11 mouse cellular contexts compared by ENCODE assay signal in the genomic region with DNA sequence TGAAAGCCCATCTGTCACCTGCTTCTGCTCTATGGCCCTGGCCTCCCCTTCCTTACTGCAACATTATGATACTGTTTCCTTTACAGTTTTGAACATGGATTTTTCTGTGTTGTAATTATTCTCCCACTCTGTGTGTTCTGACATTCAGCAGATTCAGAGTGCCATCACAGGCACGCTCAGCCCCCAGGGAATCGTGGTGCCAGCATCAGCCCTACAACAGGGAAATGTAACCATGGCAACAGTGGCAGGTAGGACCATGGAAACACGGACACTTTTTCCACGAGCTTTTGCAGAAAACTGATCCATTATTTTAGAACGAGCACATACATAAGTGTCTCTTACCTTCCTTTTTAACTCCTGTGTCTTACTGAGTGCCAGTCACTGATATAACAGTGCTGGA. TPM values are rescaled to one million over a fixed set of nuclear protein-coding genes. Genes with fewer than 3 reads are reported as not detected.
DNase-seq lines count a peak whose midpoint lies in the region; ATAC-seq lines count a peak whose summit lies in the region.
"Had no signal": no experiment of that assay in that cellular context is flagged by ENCODE, and none has a peak within 500 bp of the region (broad histone marks: within the 10 kb centered on the region; RNA-seq: fewer than 3 reads in every experiment).

No protein-coding gene starts in this region.

- WGBS in hindbrain, embryonic 14.5 days, result 59% methylated on average over 5 of the region's 5 CpGs
- 81% methylated on average over 5 of the region's 5 CpGs for WGBS in hindbrain, embryonic 12.5 days
- 96% methylated on average over 5 of the region's 5 CpGs for WGBS in macrophage (ENCODE audit: missing documents)

- H3K9me3 ChIP-seq in hindbrain, embryonic 14.5 days (ENCODE audit: control insufficient read depth, low read length), result no peaks in the 10 kb centered on the region
- no peaks in the 10 kb centered on the region for H3K9me3 ChIP-seq in hindbrain, embryonic 12.5 days (replicated peaks)

- peaks cover 83% of the 10 kb centered on the region for H3K36me3 ChIP-seq in hindbrain, embryonic 14.5 days (replicated peaks; ENCODE audit: control insufficient read depth, insufficient read depth)
- H3K36me3 ChIP-seq in hindbrain, embryonic 12.5 days, result peaks cover 86% of the 10 kb centered on the region
- peaks cover 26% of the 10 kb centered on the region for H3K36me3 ChIP-seq in macrophage (ENCODE audit: inconsistent target)

- no peak overlapping the region for H3K9ac ChIP-seq in hindbrain, embryonic 14.5 days
- H3K9ac ChIP-seq in hindbrain, embryonic 12.5 days, result no peak overlapping the region

- H3K4me3 ChIP-seq in hindbrain, embryonic 14.5 days (replicated peaks; ENCODE audit: low read length), result no peak overlapping the region
- no peak overlapping the region for H3K4me3 ChIP-seq in hindbrain, embryonic 12.5 days
- H3K4me3 ChIP-seq in macrophage (ENCODE audit: inconsistent target), result no peak overlapping the region

- peak overlapping the region; percentile 54; the same call in 1 of the 2 replicates for H3K27ac ChIP-seq in hindbrain, embryonic 14.5 days
- no peak overlapping the region for H3K27ac ChIP-seq in hindbrain, embryonic 12.5 days
- peak overlapping the region; percentile 42 for H3K27ac ChIP-seq in macrophage

- H3K79me2 ChIP-seq in macrophage (ENCODE audit: inconsistent target), result no peaks in the 10 kb centered on the region

- no peaks in the 10 kb centered on the region for H3K27me3 ChIP-seq in hindbrain, embryonic 14.5 days (ENCODE audit: control insufficient read depth, insufficient read depth, low read length)
- H3K27me3 ChIP-seq in hindbrain, embryonic 12.5 days, result no peaks in the 10 kb centered on the region

- H3K4me1 ChIP-seq in hindbrain, embryonic 14.5 days (replicated peaks; ENCODE audit: control insufficient read depth, insufficient read depth, low read length), result no peaks in the 10 kb centered on the region
- H3K4me1 ChIP-seq in hindbrain, embryonic 12.5 days, result peaks cover 2% of the 10 kb centered on the region; the same call in 1 of the 2 replicates

- H3K4me2 ChIP-seq in hindbrain, embryonic 14.5 days (replicated peaks), result no peak overlapping the region
- no peak overlapping the region for H3K4me2 ChIP-seq in hindbrain, embryonic 12.5 days (replicated peaks)

- no peak for DNase-seq in hindbrain, embryonic 14.5 days (ENCODE audit: low spot score)
- peak; percentile 20 for DNase-seq in retina, postnatal 1 day
- DNase-seq in retina, embryonic 14.5 days (ENCODE audit: low spot score), result no peak
- no peak for DNase-seq in cerebellum, adult 11 months
- no peak for DNase-seq in thymus, postnatal 10 days (ENCODE audit: low spot score in 2 of 2)
- DNase-seq: adrenal gland, postnatal 10 days; cerebellum, adult 11-12 months had no signal

- no peak for ATAC-seq in hindbrain, embryonic 14.5 days (ENCODE audit: low FRiP score)
- ATAC-seq in hindbrain, embryonic 12.5 days (ENCODE audit: low FRiP score), result no peak
- ATAC-seq in erythroid progenitor cell, adult 5-6 weeks (replicated peaks; ENCODE audit: low FRiP score, poor library complexity, severe bottlenecking), result no peak

RNA-seq across cellular contexts. Expression of gene Pknox1, which starts 30.5 kb away (rescaled TPM):
- 47.3 and 47.5 TPM in 2 replicates for polyA plus RNA-seq in hindbrain, embryonic 14.5 days (2014; fragmentation: Nextera tagmentation; extraction: Ambion mirVana)
- 39.8 and 40.2 TPM in 2 replicates for polyA plus RNA-seq in hindbrain, embryonic 12.5 days (2016; fragmentation: Nextera tagmentation; extraction: Ambion mirVana)
- 10 to 100 TPM; 24.3 to 54.8 (median 37.6) TPM for total RNA-seq in macrophage (2018; cell fraction: chromatin; rRNA removed)
- 10 to 100 TPM; 10.8 to 14.6 (median 13.4) TPM for total RNA-seq in macrophage (2018; cell fraction: cytosol; rRNA removed)
- total RNA-seq in macrophage (2018; cell fraction: nucleus; rRNA removed), result 10 to 100 TPM; 13.8 to 39.7 (median 25.4) TPM
- 6.6 to 12.3 TPM (median 11.2 TPM) in 3 replicates for polyA plus RNA-seq in macrophage (2018)
- 21.4 and 24.1 TPM in 2 replicates for total RNA-seq in erythroid progenitor cell, adult 5-6 weeks (2015; ENCODE audit: low replicate concordance)
- 26.2 and 33.1 TPM in 2 replicates for total RNA-seq in erythroid progenitor cell, adult 5-6 weeks (2017; ENCODE audit: low replicate concordance)

RNA-seq across cellular contexts. Expression of gene Cbs, which starts 42.0 kb away (rescaled TPM):
- polyA plus RNA-seq in hindbrain, embryonic 14.5 days (2014; fragmentation: Nextera tagmentation; extraction: Ambion mirVana), result 6.7 and 10.0 TPM in 2 replicates
- 2.3 and 3.3 TPM in 2 replicates for polyA plus RNA-seq in hindbrain, embryonic 12.5 days (2016; fragmentation: Nextera tagmentation; extraction: Ambion mirVana)
- not detected for total RNA-seq in macrophage (2018; cell fraction: chromatin; rRNA removed)
- not detected for total RNA-seq in macrophage (2018; cell fraction: cytosol; rRNA removed)
- not detected for total RNA-seq in macrophage (2018; cell fraction: nucleus; rRNA removed)
- polyA plus RNA-seq in macrophage (2018), result not detected in 3 replicates
- total RNA-seq in erythroid progenitor cell, adult 5-6 weeks (2015; ENCODE audit: low replicate concordance), result not detected in 2 replicates
- not detected in 2 replicates for total RNA-seq in erythroid progenitor cell, adult 5-6 weeks (2017; ENCODE audit: low replicate concordance)
- total RNA-seq: hematopoietic stem cell, adult 5-6 weeks had no signal
